Mouse (Mus musculus) CD8-positive naive resting alpha-beta T cell, adult 2 months (primary cell): ENCODE data around the gene Itgb2l.
"Not testable (repeated sequence)": the region's sequence is repeated elsewhere in the genome, so short reads cannot be mapped to it uniquely, and the experiment has no call there.

Experiments used
- DNase-seq, 2 experiments: peaks; one replicate each; pipeline ENCODE4 v3.0.0; 2022; ENCODE audit warnings: low read depth in 2 of 2, low spot score in 2 of 2

The Itgb2l gene

GRCm38 (mm10) chr16:96443468-96443867 is at the start of gene Itgb2l:
Itgb2l (minus strand) TSS chr16:96443619.
- no peak for DNase-seq

DNA sequence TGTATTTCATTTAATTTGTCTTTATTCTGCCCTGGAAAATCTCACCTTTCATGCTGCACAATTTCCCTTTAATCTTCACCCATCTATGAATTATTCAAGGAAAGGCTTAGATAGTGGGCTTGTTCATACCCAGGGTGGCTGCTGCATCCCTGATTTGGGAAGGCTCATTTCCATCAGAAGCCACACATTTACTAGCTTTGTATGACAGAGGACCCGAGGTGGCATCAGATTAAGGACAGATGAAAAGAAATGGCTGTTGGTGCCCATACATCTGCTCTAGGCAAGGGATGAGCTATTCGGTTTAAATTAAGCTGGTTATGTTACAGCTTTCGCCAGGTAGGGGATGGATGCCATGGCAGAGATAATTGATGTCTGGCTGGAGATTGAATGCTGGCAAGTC is 48.1 kb upstream of the Itgb2l start:
- DNase-seq, result no peak

DNA sequence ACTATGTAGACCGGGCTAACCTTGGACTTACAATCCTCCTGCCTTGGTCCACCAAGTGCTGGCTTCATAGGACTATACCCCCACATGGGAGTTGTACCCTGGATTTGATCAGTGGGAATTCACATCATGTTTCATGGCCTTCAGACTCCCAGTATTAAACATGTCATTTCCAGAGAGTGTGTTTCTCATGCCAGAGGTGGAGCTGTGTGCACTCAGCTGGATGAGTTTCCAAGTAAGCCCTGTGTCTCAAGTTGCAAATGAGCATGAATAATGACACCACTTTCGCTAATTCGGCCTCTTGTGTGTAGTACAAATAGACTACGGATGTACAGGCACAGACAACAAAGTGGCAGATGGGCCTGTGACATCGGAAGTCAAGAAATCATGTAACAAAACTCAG is 44.6 kb upstream of the Itgb2l start:
- DNase-seq, result no peak

DNA sequence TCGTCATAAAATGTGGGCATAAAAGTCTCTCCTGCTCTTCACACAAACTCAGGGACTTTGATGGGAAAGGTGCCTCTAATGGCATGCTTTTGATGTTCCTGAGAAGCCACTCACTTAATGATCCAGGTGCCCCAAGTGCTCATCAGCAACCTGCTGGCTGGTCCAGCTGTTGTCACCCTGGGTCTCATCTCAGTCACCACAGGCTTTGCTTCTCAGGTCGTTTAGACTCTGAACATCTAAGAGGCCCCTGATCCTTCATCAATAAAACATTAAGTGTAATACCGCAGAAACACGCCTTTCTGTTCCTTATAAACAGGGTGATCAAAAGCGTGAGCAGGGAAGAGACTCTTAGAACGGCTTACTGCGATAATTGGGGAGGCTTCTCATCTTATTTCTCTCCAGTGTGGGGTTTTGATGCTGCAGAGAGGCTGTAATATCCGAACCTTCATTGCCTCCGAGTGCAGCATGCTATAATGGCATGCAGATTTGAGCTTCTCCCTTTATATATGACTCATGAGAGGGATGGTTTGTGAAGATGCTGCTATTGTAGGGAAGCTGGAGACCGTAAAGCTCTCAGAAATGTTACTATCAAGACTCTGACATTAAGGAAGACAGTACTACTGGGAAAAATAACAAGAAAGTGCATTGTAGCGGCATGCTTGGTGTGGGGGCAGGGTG is 43.7 kb upstream of the Itgb2l start:
- DNase-seq, result no peak

- DNase-seq, result no peak
These were observed 38.4 kb upstream of the Itgb2l start for GRCm38 (mm10) chr16:96481791-96482190.

GRCm38 (mm10) chr16:96474185-96474584 is 30.8 kb upstream of the Itgb2l start:
- DNase-seq, result no peak

DNA sequence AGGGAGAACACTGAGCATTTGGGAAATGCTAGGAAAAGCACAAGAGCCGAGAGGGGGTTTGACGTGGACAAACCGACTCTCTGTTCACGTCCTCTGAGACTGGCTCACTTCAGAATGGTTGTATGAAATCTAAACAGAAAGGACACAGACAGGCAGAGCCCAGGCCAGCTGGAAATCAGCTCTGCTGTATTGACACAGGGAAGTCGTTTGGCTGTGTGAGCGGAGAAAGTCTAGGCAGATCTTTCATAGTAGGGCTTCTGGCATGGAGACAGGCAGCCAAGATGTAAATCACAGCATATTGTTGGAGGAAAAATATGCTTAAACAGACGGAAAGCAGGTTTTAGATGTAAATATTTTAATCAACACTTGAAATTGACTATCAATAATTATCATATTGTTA is 29.4 kb upstream of the Itgb2l start:
- no peak for DNase-seq

GRCm38 (mm10) chr16:96472361-96472760 is 28.9 kb upstream of the Itgb2l start:
- no peak for DNase-seq

GRCm38 (mm10) chr16:96469640-96470039 is 26.2 kb upstream of the Itgb2l start:
- DNase-seq, result no peak

DNA sequence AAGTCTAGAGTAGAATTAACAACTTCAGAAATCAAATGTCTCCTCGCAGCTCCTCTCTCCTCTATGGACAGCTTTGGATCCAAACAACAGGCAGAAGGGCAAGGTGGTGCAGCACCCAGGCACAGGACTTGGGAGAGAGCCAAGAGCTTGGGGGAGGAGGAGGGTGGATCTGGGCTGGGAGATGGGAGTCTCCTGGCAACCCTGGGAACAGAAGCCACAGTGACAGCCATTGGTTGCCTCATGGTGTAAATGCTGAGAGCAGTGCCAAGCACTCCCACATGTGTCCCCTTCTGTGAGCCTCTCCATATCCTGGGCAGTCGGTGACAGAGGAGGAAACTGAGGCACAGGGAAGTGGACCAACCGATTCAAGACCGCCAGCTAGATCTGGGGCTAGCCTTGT is 25.3 kb upstream of the Itgb2l start:
- no peak for DNase-seq

GRCm38 (mm10) chr16:96468011-96468410 is 24.6 kb upstream of the Itgb2l start:
- DNase-seq, result no peak

DNA sequence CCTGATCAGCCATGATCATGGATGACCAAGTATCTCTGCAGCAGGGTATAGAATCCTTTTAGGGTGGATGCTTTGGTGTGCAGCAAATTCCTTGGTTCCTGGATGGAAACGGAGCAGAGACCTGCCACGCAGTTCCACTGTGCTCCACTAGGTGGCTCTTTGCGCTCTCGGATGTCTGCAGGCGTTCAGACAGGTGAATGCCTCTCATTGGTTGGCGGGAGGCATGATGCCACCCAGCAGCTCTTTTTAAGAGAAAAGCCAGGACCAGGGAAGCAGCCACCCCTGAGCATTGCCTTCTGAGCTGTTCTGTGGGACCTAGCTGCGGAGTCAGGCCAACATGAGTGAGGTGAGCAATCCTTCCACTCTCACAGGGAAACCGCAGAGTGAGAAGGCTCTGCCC is 24.0 kb upstream of the Itgb2l start, which contains the start of gene Pcp4:
TSS of gene Pcp4 (plus strand) at position 162 of the 400 bp plus-strand sequence.
- peak; percentile 5 to 22 for DNase-seq

DNA sequence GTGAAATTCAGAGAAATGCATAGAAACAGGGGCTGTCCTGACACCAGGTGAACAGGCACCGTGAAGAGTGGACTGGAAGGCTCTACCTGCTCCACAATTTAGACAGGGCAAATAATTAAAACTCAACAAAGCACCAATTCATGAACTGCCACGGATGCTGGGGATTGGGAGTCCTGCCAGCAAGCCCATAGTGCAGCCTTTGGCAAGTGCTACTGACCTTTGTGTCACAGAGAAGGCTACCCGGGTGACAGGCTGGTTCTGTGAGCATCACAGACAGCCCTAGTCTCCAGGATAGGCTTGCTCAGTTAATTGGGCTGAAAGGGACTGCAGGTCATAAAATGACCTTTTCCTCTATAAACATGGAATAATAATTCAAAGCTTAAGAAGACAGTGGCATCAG is 17.4 kb upstream of the Itgb2l start:
- DNase-seq, result no peak

- no peak for DNase-seq
These were observed 15.9 kb upstream of the Itgb2l start for GRCm38 (mm10) chr16:96459356-96459755.

DNA sequence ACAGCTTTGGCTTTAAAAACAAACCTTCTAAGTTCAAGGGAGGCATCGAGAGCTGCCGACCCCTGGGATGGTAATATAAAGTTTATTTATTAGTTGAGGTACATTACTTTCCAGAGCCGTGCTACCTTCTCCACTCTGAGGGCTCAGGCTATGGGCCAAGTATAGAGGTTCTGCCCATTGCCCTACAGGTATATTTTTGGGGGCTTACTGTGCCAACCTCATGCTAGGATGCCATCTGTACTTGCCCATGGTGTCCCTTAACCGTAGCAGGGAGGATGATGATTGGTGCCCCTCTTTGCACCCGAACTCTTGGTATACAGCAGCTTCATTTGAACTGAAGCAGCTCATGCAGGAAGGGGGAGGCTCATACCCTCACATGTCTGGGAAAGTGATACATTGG is 14.2 kb upstream of the Itgb2l start:
- DNase-seq, result no peak

DNA sequence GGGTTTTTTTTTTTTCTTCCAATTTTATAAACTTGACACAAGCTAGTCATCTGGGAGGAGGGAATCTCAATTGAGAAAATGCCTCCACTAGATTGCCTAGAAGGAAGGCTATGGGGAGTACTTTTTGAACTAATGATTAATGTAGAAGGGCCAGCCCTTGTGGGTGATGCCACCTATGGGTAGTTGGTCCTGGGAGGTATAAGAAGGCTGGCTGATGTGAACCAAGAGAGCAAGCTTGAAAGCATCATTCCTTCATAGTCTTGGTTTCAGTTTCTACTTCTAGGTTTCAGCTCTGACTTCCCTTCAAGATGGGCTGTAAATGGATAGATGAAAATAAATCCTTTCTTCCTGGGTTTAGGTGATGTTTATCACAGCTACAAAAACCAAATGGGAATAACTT is 10.7 kb upstream of the Itgb2l start:
- DNase-seq, result no peak

GRCm38 (mm10) chr16:96450871-96451270 is 7.5 kb upstream of the Itgb2l start:
- DNase-seq, result not testable (repeated sequence)

GRCm38 (mm10) chr16:96441826-96442225 is 1.6 kb downstream of the Itgb2l start:
- DNase-seq, result no peak

DNA sequence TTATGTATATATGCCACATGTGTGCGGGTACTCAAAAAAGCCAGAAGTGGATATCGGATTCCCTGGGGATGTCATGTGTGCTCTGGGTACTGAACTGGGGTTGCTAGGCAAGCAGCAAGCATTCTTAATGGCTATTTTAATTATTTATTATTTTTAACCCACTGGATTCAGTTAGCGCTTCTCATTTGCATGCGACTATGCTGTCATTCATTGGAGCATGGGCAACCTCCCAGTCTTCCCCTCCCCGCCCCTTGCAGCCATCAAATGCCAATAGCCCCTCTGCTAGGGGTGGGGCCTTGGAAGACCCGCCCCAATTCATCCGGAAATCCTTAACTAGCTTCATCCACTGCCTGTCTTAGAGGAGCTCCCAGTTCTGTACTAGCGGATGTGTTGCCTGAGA is 2.5 kb downstream of the Itgb2l start:
- no peak for DNase-seq

GRCm38 (mm10) chr16:96439682-96440081 is 3.7 kb downstream of the Itgb2l start:
- DNase-seq, result no peak

GRCm38 (mm10) chr16:96438946-96439345 is 4.5 kb downstream of the Itgb2l start:
- DNase-seq, result no peak

GRCm38 (mm10) chr16:96434024-96434785 is 9.2 kb downstream of the Itgb2l start:
- no peak for DNase-seq

- no peak for DNase-seq
These were observed 10.2 kb downstream of the Itgb2l start for GRCm38 (mm10) chr16:96433266-96433665.
